Mouse (Mus musculus) fibroblast of lung, adult 2 months (primary cell): ENCODE measurements around the gene Slc7a15.

Experiments used
- DNase-seq: peaks from one replicate; pipeline ENCODE4 v3.0.0-alpha.2; 2011; ENCODE audit warnings: low read depth

Gene Slc7a15

GRCm38 (mm10) chr12:8506954-8507707, 91.7 kb downstream of the Slc7a15 start:
- DNase-seq: no peak

- no peak for DNase-seq
These were observed 94.7 kb downstream of the Slc7a15 start for GRCm38 (mm10) chr12:8504131-8504530.

- no peak for DNase-seq
These were observed 96.3 kb downstream of the Slc7a15 start for GRCm38 (mm10) chr12:8502546-8502945.

GRCm38 (mm10) chr12:8501571-8502305, 97.1 kb downstream of the Slc7a15 start:
- DNase-seq: no peak

- no peak for DNase-seq
These were observed 98.0 kb downstream of the Slc7a15 start for GRCm38 (mm10) chr12:8500597-8501570.

- peak; percentile 91 for DNase-seq
These were observed 98.8 kb downstream of the Slc7a15 start, which contains the start of gene Rhob for GRCm38 (mm10) chr12:8499871-8500596. TSS of gene Rhob (minus strand) at chr12:8500009.

- no peak for DNase-seq
These were observed 99.6 kb downstream of the Slc7a15 start for GRCm38 (mm10) chr12:8499001-8499870.

- no peak for DNase-seq
These were observed 100.3 kb downstream of the Slc7a15 start for GRCm38 (mm10) chr12:8498591-8499000.

- no peak for DNase-seq
These were observed 100.7 kb downstream of the Slc7a15 start for GRCm38 (mm10) chr12:8498148-8498571.

- DNase-seq: no peak
These were observed 101.6 kb downstream of the Slc7a15 start for GRCm38 (mm10) chr12:8497314-8497706.

GRCm38 (mm10) chr12:8496679-8497313, 102.1 kb downstream of the Slc7a15 start:
- DNase-seq: no peak

GRCm38 (mm10) chr12:8495881-8496678, 102.8 kb downstream of the Slc7a15 start:
- no peak for DNase-seq

- no peak for DNase-seq
These were observed 104.2 kb downstream of the Slc7a15 start for GRCm38 (mm10) chr12:8494675-8495074.

GRCm38 (mm10) chr12:8493386-8493785, 105.5 kb downstream of the Slc7a15 start:
- no peak for DNase-seq

GRCm38 (mm10) chr12:8489098-8489497, 109.8 kb downstream of the Slc7a15 start:
- DNase-seq: no peak

GRCm38 (mm10) chr12:8488652-8488980, 110.2 kb downstream of the Slc7a15 start:
- no peak for DNase-seq

- DNase-seq: no peak
These were observed 110.8 kb downstream of the Slc7a15 start for GRCm38 (mm10) chr12:8487959-8488651.

GRCm38 (mm10) chr12:8487281-8487680, 111.6 kb downstream of the Slc7a15 start:
- no peak for DNase-seq

GRCm38 (mm10) chr12:8485247-8485646, 113.6 kb downstream of the Slc7a15 start:
- DNase-seq: no peak
